Mouse (Mus musculus) CH12.LX (cell line): Measurements from ENCODE around the gene Mrps35. TPM values are rescaled to one million over a fixed set of nuclear protein-coding genes. Genes with fewer than 3 reads are reported as not detected.

Source experiments
- DNase-seq: peaks from one replicate; pipeline ENCODE4 v3.0.0-alpha.2; 2013; ENCODE audit errors: extremely low read depth
- H3K27ac ChIP-seq: 2 replicates; pipeline ENCODE4 v1.5.1; 2012; ENCODE audit warnings: low read depth, mild to moderate bottlenecking, control low read depth, moderate library complexity; ENCODE audit not compliant: insufficient read depth
- H3K27me3 ChIP-seq: replicated peaks from 2 replicates; pipeline ENCODE3; 2012; ENCODE audit warnings: inconsistent platforms
- H3K36me3 ChIP-seq, 2 experiments: replicated peaks in 1 of 2; 2 replicates each; pipeline versions ENCODE3 to v1.6.1; 2012; ENCODE audit warnings: inconsistent platforms in 1 of 2, low read length in 1 of 2, mild to moderate bottlenecking in 1 of 2, mixed read lengths in 1 of 2, moderate library complexity in 1 of 2; ENCODE audit not compliant: control insufficient read depth in 1 of 2, insufficient read depth in 1 of 2
- H3K4me1 ChIP-seq, 2 experiments: 2 replicates each; pipeline ENCODE4 v1.6.1; 2012; ENCODE audit warnings: inconsistent platforms in 1 of 2, moderate library complexity in 1 of 2; ENCODE audit not compliant: insufficient read depth in 2 of 2, control insufficient read depth in 1 of 2
- H3K4me2 ChIP-seq: 2 replicates; pipeline ENCODE4 v1.6.1; 2012; ENCODE audit warnings: low read depth, mild to moderate bottlenecking, control low read depth; ENCODE audit not compliant: poor library complexity, insufficient read depth, severe bottlenecking
- H3K4me3 ChIP-seq, 3 experiments: fragments of 150-350 bp in 1 of 3; sonication (generic) in 1 of 3; replicated peaks in 1 of 3; 2 replicates each; pipeline versions ENCODE3 to v1.5.1; 2011 to 2012; ENCODE audit warnings: low read depth in 2 of 3, low read length in 2 of 3, mild to moderate bottlenecking in 2 of 3, moderate library complexity in 2 of 3, control low read depth in 1 of 3, improper control_type of control experiment in 1 of 3, inconsistent platforms in 1 of 3, mixed read lengths in 1 of 3; ENCODE audit not compliant: poor library complexity in 1 of 3
- H3K79me2 ChIP-seq: replicated peaks from 2 replicates; pipeline ENCODE4 v1.6.1; 2012; ENCODE audit warnings: mild to moderate bottlenecking, moderate library complexity; ENCODE audit not compliant: control insufficient read depth, poor library complexity, insufficient read depth, severe bottlenecking; ENCODE audit errors: extremely low read depth
- H3K9ac ChIP-seq: 2 replicates; pipeline ENCODE4 v1.6.1; 2012; ENCODE audit warnings: low read depth, mild to moderate bottlenecking, control low read depth, moderate library complexity; ENCODE audit not compliant: insufficient read depth
- H3K9me3 ChIP-seq: replicated peaks from 2 replicates; pipeline ENCODE3; 2012; ENCODE audit warnings: low read length, inconsistent platforms, mixed read lengths
- BHLHE40 ChIP-seq: IDR thresholded peaks from 2 replicates; pipeline ENCODE4 v1.6.1; 2011; ENCODE audit warnings: mild to moderate bottlenecking, low read depth, low read length, improper control_type of control experiment
- CHD2 ChIP-seq: IDR thresholded peaks from 2 replicates; pipeline ENCODE4 v1.6.1; 2011; ENCODE audit warnings: low read length, improper control_type of control experiment
- E2F4 ChIP-seq: IDR thresholded peaks from 2 replicates; pipeline ENCODE4 v1.6.1; 2011; ENCODE audit warnings: low read depth, low read length, improper control_type of control experiment; ENCODE audit not compliant: insufficient replicate concordance
- ELF1 ChIP-seq: IDR thresholded peaks from 2 replicates; pipeline ENCODE4 v1.6.1; 2014; ENCODE audit warnings: low read depth, mild to moderate bottlenecking, inconsistent platforms, low read length, improper control_type of control experiment
- EP300 ChIP-seq: IDR thresholded peaks from 2 replicates; pipeline ENCODE4 v1.6.1; 2011; ENCODE audit warnings: low read length, improper control_type of control experiment
- GABPA ChIP-seq: IDR thresholded peaks from 2 replicates; pipeline ENCODE4 v1.6.1; 2012; ENCODE audit warnings: low read depth, low read length, improper control_type of control experiment, inconsistent platforms; ENCODE audit not compliant: insufficient replicate concordance
- HCFC1 ChIP-seq: IDR thresholded peaks from 2 replicates; pipeline ENCODE4 v1.6.1; 2012; ENCODE audit warnings: low read depth, mild to moderate bottlenecking, inconsistent platforms, low read length, improper control_type of control experiment
- JUND ChIP-seq: conservative IDR thresholded peaks from 2 replicates; pipeline ENCODE4 v1.6.1; 2011; ENCODE audit warnings: low read depth, low read length, improper control_type of control experiment
- KAT2A ChIP-seq: IDR thresholded peaks from 2 replicates; pipeline ENCODE4 v1.6.1; 2012; ENCODE audit warnings: low read length, improper control_type of control experiment, inconsistent platforms; ENCODE audit not compliant: insufficient replicate concordance
- MXI1 ChIP-seq: IDR thresholded peaks from 2 replicates; pipeline ENCODE4 v1.6.1; 2011; ENCODE audit warnings: mild to moderate bottlenecking, low read depth, low read length, improper control_type of control experiment
- NELFE ChIP-seq: IDR thresholded peaks from 2 replicates; pipeline ENCODE4 v1.6.1; 2011; ENCODE audit warnings: low read depth, low read length, improper control_type of control experiment
- NRF1 ChIP-seq: IDR thresholded peaks from 2 replicates; pipeline ENCODE4 v1.6.1; 2014; ENCODE audit warnings: low read depth, mild to moderate bottlenecking, inconsistent platforms, low read length, improper control_type of control experiment, moderate library complexity
- PAX5 ChIP-seq: IDR thresholded peaks from 2 replicates; pipeline ENCODE4 v1.6.1; 2012; ENCODE audit warnings: low read length, inconsistent platforms, mixed read lengths
- SMC3 ChIP-seq: IDR thresholded peaks from 2 replicates; pipeline ENCODE4 v1.6.1; 2011; ENCODE audit warnings: low read depth, low read length, improper control_type of control experiment
- TBP ChIP-seq: conservative IDR thresholded peaks from 2 replicates; pipeline ENCODE4 v1.6.1; 2011; ENCODE audit warnings: low read depth, low read length, improper control_type of control experiment
- UBTF ChIP-seq: IDR thresholded peaks from 2 replicates; pipeline ENCODE4 v1.6.1; 2012; ENCODE audit warnings: low read depth, mild to moderate bottlenecking, inconsistent platforms, low read length, improper control_type of control experiment, moderate library complexity
- USF1 ChIP-seq: IDR thresholded peaks from 2 replicates; pipeline ENCODE4 v1.6.1; 2014; ENCODE audit warnings: low read depth, mild to moderate bottlenecking, inconsistent platforms, low read length, improper control_type of control experiment
- USF2 ChIP-seq: conservative IDR thresholded peaks from 2 replicates; pipeline ENCODE4 v1.6.1; 2011; ENCODE audit warnings: low read depth, low read length, improper control_type of control experiment
- ZC3H11A ChIP-seq: IDR thresholded peaks from 2 replicates; pipeline ENCODE4 v1.6.1; 2012; ENCODE audit warnings: low read depth, mild to moderate bottlenecking, inconsistent platforms, low read length, improper control_type of control experiment
- ZNF384 ChIP-seq: IDR thresholded peaks from 2 replicates; pipeline ENCODE4 v1.6.1; 2012; ENCODE audit warnings: low read depth, low read length, improper control_type of control experiment, inconsistent platforms
- dilution Hi-C: fragments of 300-500 bp; cut with MboI; formaldehyde crosslinking; loops from 2 replicates; pipeline ENCODE4 v1.14.3; 2020; ENCODE audit warnings: low sequenced_read_pairs; ENCODE audit not compliant: extremely low pct_unique_long_range_greater_than_20kb, extremely low pct_ligation_motif_present
- in situ Hi-C: fragments of 300-500 bp; cut with MboI; formaldehyde crosslinking; loops from 3 replicates; pipeline ENCODE4 v1.14.3; 2019; ENCODE audit warnings: low sequenced_read_pairs, low pct_ligation_motif_present, low pct_unique_long_range_greater_than_20kb, mixed read lengths
- polyA plus RNA-seq: library from polyadenylated mRNA; unstranded; fragments of >175 nt; gene quantifications from 2 replicates; pipeline ENCODE4 v1.2.1, GENCODE M21; 2012; ENCODE audit warnings: low read depth; ENCODE audit not compliant: insufficient read length
- total RNA-seq, 2 experiments: library from RNA; depleted of rRNA; stranded (reverse); fragments of 300-350 nt in 1 of 2; fragments of >200 nt in 1 of 2; gene quantifications; 2 replicates each; pipeline ENCODE4 v1.2.3; 2012 to 2014

Mrps35 gene
- total and polyA plus RNA-seq, 3 experiments, result 36.6 to 141 (median 84.2) TPM

GRCm38 (mm10) chr6:147032303-147032925 lies 10.2 kb upstream of the Mrps35 start, which contains the start of gene Rep15:
Gene Rep15 (plus strand): TSS chr6:147032584.
- TF ChIP-seq ZNF384, result no peak
- TF ChIP-seq BHLHE40, result no peak
- Histone ChIP-seq H3K27ac (no peak within 1 kb of the TSS), H3K9ac (no peak within 1 kb of the TSS), H3K9me3 (no peaks in the 10 kb centered on the region), H3K27me3 (no peaks in the 10 kb centered on the region), H3K4me1 (no peaks in the 10 kb centered on the region), H3K79me2 (no peaks in the 10 kb centered on the region), H3K4me2 (no peak within 1 kb of the TSS), H3K36me3 (peaks cover 25 to 49% of the 10 kb centered on the region in 2 experiments), H3K4me3 (no peak within 1 kb of the TSS)
- dilution Hi-C loops, result no loop called here
- DNase-seq, result no peak
- in situ Hi-C loops, result no loop called here

- peaks cover 2% of the 10 kb centered on the region for H3K9me3 ChIP-seq
- H3K79me2 ChIP-seq, result peaks cover 28% of the 10 kb centered on the region
- peak; percentile 17 for DNase-seq
- peak overlapping the region; percentile 62 for H3K9ac ChIP-seq
- H3K27ac ChIP-seq, result no peak overlapping the region
- peak overlapping the region; percentile 88 for H3K4me2 ChIP-seq
- H3K36me3 ChIP-seq, result peaks cover 26 to 37% of the 10 kb centered on the region in 2 experiments
- H3K4me3 ChIP-seq, result peak overlapping the region; percentile 86 to 97 (median 97)
- no peak for TF ChIP-seq UBTF
- TF ChIP-seq MXI1, result no peak
- TF ChIP-seq, all 38 proteins: peak for 0
- in situ Hi-C loops (no loop called here), dilution Hi-C loops (no loop called here)
- peaks cover 9 to 20% of the 10 kb centered on the region in 2 experiments for H3K4me1 ChIP-seq
- H3K27me3 ChIP-seq, result no peaks in the 10 kb centered on the region
Observed at GRCm38 (mm10) chr6:147043633-147044032, 1.1 kb downstream of the Mrps35 start.

- Histone ChIP-seq H3K4me2 (no peak overlapping the region), H3K4me1 (peaks cover 4 to 11% of the 10 kb centered on the region in 2 experiments; a peak in 3 of 4 replicates), H3K9me3 (no peaks in the 10 kb centered on the region), H3K4me3 (no peak overlapping the region), H3K36me3 (peaks cover 64 to 92% of the 10 kb centered on the region in 2 experiments), H3K79me2 (peaks cover 15% of the 10 kb centered on the region), H3K27me3 (no peaks in the 10 kb centered on the region), H3K9ac (no peak overlapping the region), H3K27ac (no peak overlapping the region)
- in situ Hi-C loops, result no loop called here
- dilution Hi-C loops, result no loop called here
- no peak for TF ChIP-seq NELFE
- no peak for TF ChIP-seq UBTF
- no peak for TF ChIP-seq E2F4
- no peak for TF ChIP-seq HCFC1
- no peak for TF ChIP-seq TBP
- no peak for TF ChIP-seq ELF1
- TF ChIP-seq USF1, result no peak
- no peak for TF ChIP-seq PAX5
- no peak for TF ChIP-seq GABPA
- TF ChIP-seq KAT2A, result no peak
- TF ChIP-seq CHD2, result no peak
- no peak for TF ChIP-seq SMC3
- TF ChIP-seq EP300, result no peak
- TF ChIP-seq BHLHE40, result no peak
- no peak for TF ChIP-seq ZC3H11A
- TF ChIP-seq NRF1, result no peak
- no peak for TF ChIP-seq USF2
- TF ChIP-seq JUND, result no peak
- no peak for DNase-seq
Observed at GRCm38 (mm10) chr6:147049239-147049805, 6.8 kb downstream of the Mrps35 start.
